In the genomic region with DNA sequence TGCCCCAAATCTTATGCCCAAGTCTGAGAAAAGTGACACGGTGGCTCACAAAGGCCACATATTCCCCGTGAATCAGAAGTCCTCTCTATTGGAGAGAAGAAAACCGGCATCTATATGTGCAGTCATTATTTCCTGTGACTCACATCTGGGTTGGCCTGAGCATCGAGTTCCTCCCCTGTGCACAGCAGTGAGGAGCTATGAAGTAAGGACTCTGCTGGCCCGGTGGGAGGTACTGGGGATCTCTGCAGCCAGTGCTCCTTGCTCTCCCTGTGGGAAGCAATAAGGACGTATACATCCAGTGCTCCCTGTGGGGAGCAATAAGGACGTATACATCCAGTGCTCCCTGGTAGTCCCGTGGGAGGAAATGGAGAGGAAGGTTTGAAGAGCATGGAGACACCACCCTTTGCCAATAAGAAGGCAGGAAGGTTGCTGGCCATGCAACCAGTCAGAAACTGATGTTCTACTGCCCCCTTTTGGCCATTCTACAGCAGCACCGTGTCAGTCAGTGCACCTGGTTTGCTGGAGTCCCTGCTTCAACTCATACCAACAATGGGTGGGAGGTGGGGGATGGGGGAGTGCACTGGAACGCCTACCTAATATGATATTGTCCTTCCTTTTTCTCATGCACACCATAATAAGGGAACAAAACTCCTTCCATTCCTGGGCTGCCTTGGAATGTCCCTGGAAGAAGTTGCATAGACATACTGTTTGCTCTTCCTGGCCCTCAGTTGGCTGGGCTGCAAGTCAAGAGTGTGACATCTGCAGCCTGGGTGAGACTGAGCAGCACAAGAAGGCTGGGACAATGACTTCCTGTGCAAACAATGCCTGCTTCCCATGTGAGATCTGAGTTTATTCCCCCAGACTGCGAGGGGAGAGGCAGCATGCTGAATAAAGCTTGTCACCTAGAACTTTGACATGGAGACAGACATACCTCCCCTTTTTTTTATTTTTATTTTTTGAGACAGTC, we compare ENCODE assay signal across 8 mouse cellular contexts. TPM values are rescaled to one million over a fixed set of nuclear protein-coding genes. Genes with fewer than 3 reads are reported as not detected.
DNase-seq lines count a peak whose midpoint lies in the region; ATAC-seq and TF ChIP-seq lines count a peak whose summit lies in the region.
"Not testable (repeated sequence)": the region's sequence is repeated elsewhere in the genome, so short reads cannot be mapped to it uniquely, and the experiment has no call there.

No protein-coding gene starts in this region.

- not testable (repeated sequence) for H3K4me2 ChIP-seq in stomach, embryonic 16.5 days (ENCODE audit: low read depth, low read length)

- not testable (repeated sequence) for H3K9ac ChIP-seq in stomach, embryonic 16.5 days (ENCODE audit: low read length)

- WGBS in kidney, adult 2 months = 31% methylated on average over 11 of the region's 11 CpGs
- WGBS in midbrain, embryonic 10.5 days = 37% methylated on average over 11 of the region's 11 CpGs
- 34% methylated on average over 9 of the region's 11 CpGs for WGBS in stomach, embryonic 16.5 days

- H3K36me3 ChIP-seq in kidney, adult 2 months (ENCODE audit: control insufficient read depth, insufficient read depth, low read length); midbrain, embryonic 10.5 days; stomach, embryonic 16.5 days (ENCODE audit: control insufficient read depth, insufficient read depth, low read length): not testable (repeated sequence)

- intact Hi-C loops in left cerebral cortex, postnatal 36 days (cut with DNase I) = not testable (repeated sequence)

- peak; percentile 56 for ATAC-seq in stomach, embryonic 16.5 days (ENCODE audit: insufficient read depth, low FRiP score)

- DNase-seq in CD4-positive, CD25-positive, alpha-beta regulatory T cell, adult 2 months (ENCODE audit: low read depth, low spot score) = peak; percentile 71
- DNase-seq in adrenal gland, postnatal 25 days = peak; percentile 40
- DNase-seq in embryo, embryonic 9.5 days (ENCODE audit: extremely low spot score) = peak; percentile 55
- DNase-seq in heart, adult 9 months (ENCODE audit: low spot score in 2 of 2) = peak; percentile 35 to 49
- DNase-seq in kidney, adult 2 months = peak; percentile 66
- DNase-seq in left cerebral cortex, postnatal 36 days (ENCODE audit: low spot score in 2 of 2) = peak; percentile 23 to 46
- DNase-seq in midbrain, embryonic 10.5 days (ENCODE audit: low spot score) = peak; percentile 49

- peak; percentile 78 for TF ChIP-seq CTCF in kidney, adult 2 months (conservative IDR thresholded peaks at IDR 0.05; ENCODE audit: insufficient read depth, insufficient read length, low read depth, low read length)

- not testable (repeated sequence) for H3K4me1 ChIP-seq in kidney, adult 2 months (ENCODE audit: control insufficient read depth, insufficient read depth, low read length); midbrain, embryonic 10.5 days; stomach, embryonic 16.5 days (ENCODE audit: control insufficient read depth, insufficient read depth, low read length)

- not testable (repeated sequence) for H3K9me3 ChIP-seq in midbrain, embryonic 10.5 days (replicated peaks); stomach, embryonic 16.5 days (replicated peaks; ENCODE audit: control insufficient read depth, low read length)

- TF ChIP-seq POLR2A in kidney, adult 2 months (IDR thresholded peaks at IDR 0.05; ENCODE audit: low read depth, low read length) = not testable (repeated sequence)

- not testable (repeated sequence) for H3K4me3 ChIP-seq in kidney, adult 2 months (ENCODE audit: insufficient read depth, low read depth, low read length); midbrain, embryonic 10.5 days; stomach, embryonic 16.5 days (replicated peaks; ENCODE audit: low read length)

- not testable (repeated sequence) for H3K27ac ChIP-seq in kidney, adult 2 months (ENCODE audit: insufficient read depth, low read depth, low read length); midbrain, embryonic 10.5 days (replicated peaks); stomach, embryonic 16.5 days (ENCODE audit: low read length)

- not testable (repeated sequence) for H3K27me3 ChIP-seq in kidney, adult 2 months (replicated peaks; ENCODE audit: control insufficient read depth, insufficient read depth, low read length); midbrain, embryonic 10.5 days (ENCODE audit: low read depth, poor library complexity, severe bottlenecking); stomach, embryonic 16.5 days (ENCODE audit: control insufficient read depth, insufficient read depth, low read length)

RNA-seq across cellular contexts. Expression of a gene that starts 19.7 kb away (rescaled TPM):
- 64.3 and 81.8 TPM in 2 replicates for total RNA-seq in adrenal gland, postnatal 25 days (2021)
- 65.7 and 79.7 TPM in 2 replicates for polyA plus RNA-seq in kidney, adult 2 months (2012; rRNA removed)
- total RNA-seq in left cerebral cortex, postnatal 36 days (2021) = 10 to 100 TPM; 38.4 to 48.6 TPM
- polyA plus RNA-seq in midbrain, embryonic 10.5 days (2016; fragmentation: Nextera tagmentation; extraction: Ambion mirVana) = 48.5 and 55.7 TPM in 2 replicates
- polyA plus RNA-seq in stomach, embryonic 16.5 days (2015; fragmentation: Nextera tagmentation; extraction: Ambion mirVana) = 63.6 and 63.7 TPM in 2 replicates

RNA-seq across cellular contexts. Expression of a gene that starts 48.5 kb away (rescaled TPM):
- total RNA-seq in adrenal gland, postnatal 25 days (2021) = 40.2 and 55.0 TPM in 2 replicates
- polyA plus RNA-seq in kidney, adult 2 months (2012; rRNA removed) = 8.0 and 8.4 TPM in 2 replicates
- 10 to 100 TPM; 71.5 to 90.7 TPM for total RNA-seq in left cerebral cortex, postnatal 36 days (2021)
- 22.8 and 29.2 TPM in 2 replicates for polyA plus RNA-seq in midbrain, embryonic 10.5 days (2016; fragmentation: Nextera tagmentation; extraction: Ambion mirVana)
- polyA plus RNA-seq in stomach, embryonic 16.5 days (2015; fragmentation: Nextera tagmentation; extraction: Ambion mirVana) = 30.5 and 31.2 TPM in 2 replicates
